Mouse (Mus musculus) R1 (cell line): ENCODE data around the gene Cryba2.

ENCODE experiments used
- DNase-seq: peaks from one replicate; pipeline ENCODE4 v3.0.0-alpha.2; 2018; ENCODE audit warnings: low read depth, low spot score

Gene Cryba2

GRCm38 (mm10) chr1:74884196-74885141 is 8.5 kb downstream of the Cryba2 start:
- DNase-seq = peak; percentile 59

- DNase-seq = no peak
These were observed 9.5 kb downstream of the Cryba2 start for GRCm38 (mm10) chr1:74883441-74883840.

GRCm38 (mm10) chr1:74882828-74883227 is 10.1 kb downstream of the Cryba2 start:
- peak; percentile 51 for DNase-seq

DNA sequence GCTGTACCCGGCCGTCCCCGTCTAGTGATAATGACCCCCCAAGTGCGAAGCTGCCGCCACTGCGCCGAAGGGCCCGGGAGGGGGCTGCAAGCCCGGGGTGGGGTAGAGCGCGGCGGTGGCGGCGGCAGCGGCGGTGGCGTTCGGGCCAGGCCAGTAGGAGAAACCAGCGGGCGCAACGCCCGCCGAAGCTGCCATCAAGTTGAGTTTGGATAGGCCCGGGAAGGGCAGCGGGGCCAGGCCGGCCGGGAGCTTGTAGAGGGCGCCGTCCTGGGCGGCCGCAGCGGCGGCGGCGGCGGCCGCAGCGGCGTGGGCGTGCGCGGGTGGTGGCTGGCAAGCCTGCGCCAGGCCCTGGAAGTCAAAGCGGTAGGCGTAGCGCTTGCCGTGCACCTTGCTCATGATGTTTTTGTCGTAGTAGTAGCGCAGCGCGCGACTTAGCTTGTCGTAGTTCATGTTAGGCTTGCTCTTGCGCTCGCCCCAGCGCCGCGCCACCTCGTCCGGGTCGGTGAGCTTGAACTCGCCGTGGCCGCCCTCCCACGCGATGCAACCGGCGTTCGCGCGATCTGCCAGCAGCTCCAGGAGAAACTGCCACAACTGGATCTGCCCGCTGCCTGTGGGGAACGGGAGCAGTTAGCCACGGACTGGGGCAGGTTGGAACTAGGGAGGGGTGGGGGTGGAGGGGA is 10.7 kb downstream of the Cryba2 start:
- peak; percentile 61 for DNase-seq

GRCm38 (mm10) chr1:74880785-74881360 is 12.1 kb downstream of the Cryba2 start:
- DNase-seq = peak; percentile 89

DNA sequence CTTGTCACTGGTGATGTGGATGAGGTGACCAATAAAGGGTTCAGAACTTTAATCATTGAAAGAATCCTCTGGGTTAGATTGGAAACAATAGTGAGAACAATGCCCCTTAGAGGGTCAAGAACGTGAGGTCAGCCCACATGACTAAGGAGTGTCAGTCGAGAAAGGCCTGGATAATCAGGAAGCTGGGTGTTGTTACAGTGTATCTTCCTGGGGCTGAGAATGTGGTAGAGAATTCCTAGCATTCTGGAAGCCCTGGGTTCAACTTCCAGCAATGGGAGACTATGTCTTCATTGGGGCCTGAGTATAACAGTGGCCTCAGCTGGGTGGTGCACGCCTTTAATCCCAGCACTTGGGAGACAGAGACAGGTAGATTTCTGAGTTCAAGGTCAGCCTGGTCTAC is 15.7 kb downstream of the Cryba2 start:
- peak; percentile 61 for DNase-seq

GRCm38 (mm10) chr1:74872218-74872617 is 20.7 kb downstream of the Cryba2 start:
- DNase-seq = no peak

DNA sequence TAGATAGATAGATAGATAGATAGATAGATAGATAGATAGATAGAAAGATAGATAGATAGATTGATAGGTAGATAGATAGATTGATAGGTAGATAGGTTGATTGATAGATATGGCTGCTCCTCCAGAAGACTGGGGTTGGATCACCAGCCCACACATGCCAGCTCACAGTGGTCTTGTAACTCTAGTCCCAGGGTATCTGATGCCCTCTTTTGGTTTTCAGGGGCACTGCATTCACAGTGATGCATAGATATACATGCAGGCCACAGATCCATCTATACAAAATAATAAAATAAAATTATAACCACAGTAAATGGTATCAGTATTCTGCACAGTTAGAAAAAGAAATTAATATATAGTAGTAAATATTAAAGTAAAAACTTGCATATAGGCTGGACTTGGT is 31.2 kb downstream of the Cryba2 start:
- peak; percentile 60 for DNase-seq

GRCm38 (mm10) chr1:74859223-74859984 is 33.5 kb downstream of the Cryba2 start:
- DNase-seq = peak; percentile 31

- DNase-seq = no peak
These were observed 34.1 kb downstream of the Cryba2 start for GRCm38 (mm10) chr1:74858805-74859204.

GRCm38 (mm10) chr1:74858171-74858719 is 34.7 kb downstream of the Cryba2 start:
- DNase-seq = peak; percentile 98

DNA sequence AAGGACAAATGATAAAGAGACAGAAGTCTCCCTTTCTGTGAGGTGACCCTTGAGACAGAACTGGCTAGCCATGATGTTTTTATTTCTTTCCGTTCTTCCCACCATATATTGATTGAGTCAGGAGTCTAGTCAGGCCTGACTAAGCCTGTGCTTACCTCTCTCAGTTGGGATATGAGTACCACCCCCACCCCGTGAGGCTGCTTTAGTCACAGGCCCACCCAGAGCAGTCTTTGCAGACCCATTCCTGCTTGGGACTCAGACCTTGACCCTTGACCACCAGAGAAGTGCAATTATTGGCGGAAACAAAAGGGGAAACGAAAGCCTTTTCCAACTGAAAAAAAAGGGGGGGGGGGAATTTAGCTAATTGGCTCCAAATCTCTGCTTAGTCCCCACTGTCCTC is 35.3 kb downstream of the Cryba2 start:
- no peak for DNase-seq

- peak; percentile 60 for DNase-seq
These were observed 35.7 kb downstream of the Cryba2 start for GRCm38 (mm10) chr1:74857201-74857600.

GRCm38 (mm10) chr1:74856791-74857190 is 36.2 kb downstream of the Cryba2 start:
- peak; percentile 49 for DNase-seq

- DNase-seq = no peak
These were observed 36.6 kb downstream of the Cryba2 start for GRCm38 (mm10) chr1:74856439-74856720.

DNA sequence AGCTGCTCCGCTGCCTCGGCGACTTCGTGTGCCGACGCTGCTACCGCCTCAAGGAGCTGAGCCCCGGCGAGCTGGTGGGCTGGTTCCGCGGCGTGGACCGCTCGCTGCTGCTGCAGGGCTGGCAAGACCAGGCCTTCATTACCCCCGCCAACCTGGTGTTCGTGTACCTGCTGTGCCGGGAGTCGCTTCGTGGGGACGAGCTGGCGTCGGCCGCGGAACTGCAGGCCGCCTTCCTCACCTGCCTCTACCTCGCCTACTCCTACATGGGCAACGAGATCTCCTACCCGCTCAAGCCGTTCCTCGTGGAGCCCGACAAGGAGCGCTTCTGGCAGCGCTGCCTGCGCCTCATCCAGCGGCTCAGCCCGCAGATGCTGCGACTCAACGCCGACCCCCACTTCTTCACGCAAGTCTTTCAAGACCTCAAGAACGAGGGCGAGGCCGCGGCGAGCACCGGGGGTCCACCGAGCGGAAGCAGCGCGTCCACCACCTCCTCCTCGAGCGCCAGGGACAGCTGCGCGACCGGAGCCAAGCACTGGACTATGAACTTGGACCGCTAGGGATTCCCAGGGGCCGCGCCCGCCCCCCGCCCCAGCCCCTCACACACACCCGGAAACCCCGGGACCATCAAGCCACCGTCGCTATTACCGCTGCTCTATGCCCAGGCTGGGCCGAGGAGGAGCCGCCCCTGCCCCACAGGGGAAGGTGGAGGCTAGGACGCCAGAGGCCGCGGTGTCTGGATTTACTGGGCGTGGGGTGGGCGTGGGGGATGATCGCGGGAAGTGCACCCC is 37.1 kb downstream of the Cryba2 start:
- DNase-seq = no peak

DNA sequence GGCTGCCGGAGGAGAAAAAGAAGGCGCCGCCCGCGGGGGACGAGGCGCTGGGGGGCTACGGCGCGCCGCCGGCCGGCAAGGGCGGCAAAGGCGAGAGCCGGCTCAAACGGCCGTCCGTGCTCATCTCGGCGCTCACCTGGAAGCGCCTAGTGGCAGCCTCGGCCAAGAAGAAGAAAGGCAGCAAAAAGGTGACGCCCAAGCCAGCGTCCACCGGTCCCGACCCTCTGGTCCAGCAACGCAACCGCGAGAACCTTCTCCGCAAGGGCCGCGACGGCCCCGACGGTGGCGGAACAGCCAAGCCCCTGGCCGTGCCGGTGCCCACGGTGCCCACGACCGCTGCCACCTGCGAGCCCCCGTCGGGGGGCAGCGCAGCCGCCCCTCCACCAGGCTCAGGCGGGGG is 37.8 kb downstream of the Cryba2 start:
- DNase-seq = no peak

DNA sequence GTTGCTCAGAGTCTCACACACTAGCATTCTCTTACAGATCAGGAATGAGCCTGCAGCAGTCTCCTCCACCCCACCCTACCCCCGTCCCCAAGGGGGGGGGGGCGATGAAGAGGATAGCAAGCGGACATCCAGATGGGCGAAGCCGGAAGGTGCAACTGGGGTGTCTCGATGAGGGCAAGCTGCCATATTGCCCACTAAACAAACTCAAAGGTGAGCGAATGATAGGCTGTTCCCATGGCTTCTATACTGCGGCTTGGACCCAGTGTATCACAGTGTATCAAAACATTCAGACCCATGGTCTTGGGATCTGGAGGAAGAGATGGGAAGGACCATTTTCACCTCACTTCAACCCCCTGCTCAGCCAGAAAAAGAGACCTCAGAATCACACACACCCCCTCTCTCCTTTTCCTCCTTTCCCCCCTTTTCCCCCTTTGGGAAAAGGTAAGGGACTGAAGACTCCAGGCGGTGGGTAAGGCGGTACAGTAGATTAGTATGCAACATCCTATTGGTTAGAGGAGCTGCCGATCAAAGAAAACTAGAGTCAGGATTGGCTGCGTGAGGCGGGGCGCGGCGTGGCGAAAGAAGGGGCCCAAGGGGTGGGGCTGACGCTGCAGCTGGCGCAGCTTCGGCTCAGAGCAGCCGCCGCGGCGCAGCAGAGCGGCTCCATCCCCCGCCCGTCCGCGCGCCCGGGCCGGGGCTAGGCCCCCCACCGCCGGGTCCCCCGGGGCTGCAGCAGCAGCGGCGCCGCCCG is 38.5 kb downstream of the Cryba2 start, which contains the start of gene Cdk5r2:
TSS of gene Cdk5r2 (plus strand) at position 629 of the 751 bp plus-strand sequence.
- DNase-seq = peak; percentile 98

- peak; percentile 92 for DNase-seq
These were observed 41.8 kb downstream of the Cryba2 start for GRCm38 (mm10) chr1:74851001-74851775.
